Mouse (Mus musculus) kidney, adult 9 months (tissue): ENCODE measurements around the gene Olfm3.

Source experiments
- DNase-seq: peaks from one replicate; pipeline ENCODE4 v3.0.0; 2022

The Olfm3 gene

GRCm38 (mm10) chr3:114903924-114904438 is at the start of gene Olfm3:
Olfm3 (plus strand) TSS chr3:114904078.
- DNase-seq: peak; percentile 16

GRCm38 (mm10) chr3:114889764-114890163 is 14.1 kb upstream of the Olfm3 start:
- no peak for DNase-seq

GRCm38 (mm10) chr3:114904633-114905423 is 950 bp downstream of the Olfm3 start:
- no peak for DNase-seq

GRCm38 (mm10) chr3:114907537-114907936 is 3.7 kb downstream of the Olfm3 start:
- no peak for DNase-seq

GRCm38 (mm10) chr3:114908846-114909245 is 5.0 kb downstream of the Olfm3 start:
- no peak for DNase-seq

- no peak for DNase-seq
Measured at GRCm38 (mm10) chr3:114920102-114920501, 16.2 kb downstream of the Olfm3 start.

GRCm38 (mm10) chr3:114929605-114930004 is 25.7 kb downstream of the Olfm3 start:
- DNase-seq: peak; percentile 3

- no peak for DNase-seq
Measured at GRCm38 (mm10) chr3:114930336-114930735, 26.5 kb downstream of the Olfm3 start.

GRCm38 (mm10) chr3:114930796-114931195 is 26.9 kb downstream of the Olfm3 start:
- DNase-seq: no peak

GRCm38 (mm10) chr3:114932881-114933280 is 29.0 kb downstream of the Olfm3 start:
- no peak for DNase-seq

GRCm38 (mm10) chr3:114954904-114955303 is 51.0 kb downstream of the Olfm3 start:
- DNase-seq: no peak

GRCm38 (mm10) chr3:114959311-114959967 is 55.6 kb downstream of the Olfm3 start:
- DNase-seq: no peak

- DNase-seq: peak; percentile 14
Measured at GRCm38 (mm10) chr3:114962316-114963083, 58.6 kb downstream of the Olfm3 start.

- DNase-seq: no peak
Measured at GRCm38 (mm10) chr3:114971183-114971582, 67.3 kb downstream of the Olfm3 start.

GRCm38 (mm10) chr3:114972522-114972921 is 68.6 kb downstream of the Olfm3 start:
- no peak for DNase-seq

GRCm38 (mm10) chr3:114990828-114991227 is 87.0 kb downstream of the Olfm3 start:
- no peak for DNase-seq

- DNase-seq: no peak
Measured at GRCm38 (mm10) chr3:114995956-114996355, 92.1 kb downstream of the Olfm3 start.

- DNase-seq: no peak
Measured at GRCm38 (mm10) chr3:115027560-115027959, 123.7 kb downstream of the Olfm3 start.

GRCm38 (mm10) chr3:115028046-115028445 is 124.2 kb downstream of the Olfm3 start:
- no peak for DNase-seq

- DNase-seq: no peak
Measured at GRCm38 (mm10) chr3:115028611-115029010, 124.7 kb downstream of the Olfm3 start.

- DNase-seq: no peak
Measured at GRCm38 (mm10) chr3:115049060-115049459, 145.2 kb downstream of the Olfm3 start.

GRCm38 (mm10) chr3:115064901-115065300 is 161.0 kb downstream of the Olfm3 start:
- no peak for DNase-seq
